Mouse (Mus musculus) gastrocnemius, postnatal 10 days (tissue): ENCODE measurements around the gene Ptpdc1. TPM values are rescaled to one million over a fixed set of nuclear protein-coding genes. Genes with fewer than 3 reads are reported as not detected.
A peak's percentile ranks its signal among the peaks of the same experiment; 100 is the strongest.

Experiments used
- DNase-seq: peaks from one replicate; pipeline ENCODE4 v3.0.0; 2021; ENCODE audit warnings: mixed read lengths
- total RNA-seq, 2 experiments: library from RNA; stranded (reverse); gene quantifications; 2 replicates each; pipeline ENCODE4 v1.2.3; 2021

The Ptpdc1 gene
- total RNA-seq, 2 experiments from 2014 or later = 8.1 to 10.4 TPM

DNA sequence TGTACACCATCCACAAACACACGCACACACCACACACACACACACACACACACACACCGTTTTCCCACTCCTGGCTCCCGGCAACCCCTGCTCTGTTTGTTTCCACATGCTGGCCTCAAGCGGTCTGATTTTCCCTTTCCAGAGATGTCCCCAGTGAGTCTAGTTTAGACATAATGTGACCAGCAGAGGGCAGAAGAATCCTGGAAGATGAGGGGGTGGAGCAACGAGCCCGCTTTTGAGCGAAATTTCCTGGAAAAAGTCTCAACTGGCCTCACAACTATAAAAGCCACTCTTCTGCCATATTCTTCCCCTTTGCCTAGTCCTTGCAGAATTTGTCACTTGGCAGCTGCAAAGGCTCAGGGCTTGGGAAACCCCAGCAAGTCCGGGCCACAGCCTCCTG is 30.2 kb upstream of the Ptpdc1 start:
- DNase-seq = no peak

DNA sequence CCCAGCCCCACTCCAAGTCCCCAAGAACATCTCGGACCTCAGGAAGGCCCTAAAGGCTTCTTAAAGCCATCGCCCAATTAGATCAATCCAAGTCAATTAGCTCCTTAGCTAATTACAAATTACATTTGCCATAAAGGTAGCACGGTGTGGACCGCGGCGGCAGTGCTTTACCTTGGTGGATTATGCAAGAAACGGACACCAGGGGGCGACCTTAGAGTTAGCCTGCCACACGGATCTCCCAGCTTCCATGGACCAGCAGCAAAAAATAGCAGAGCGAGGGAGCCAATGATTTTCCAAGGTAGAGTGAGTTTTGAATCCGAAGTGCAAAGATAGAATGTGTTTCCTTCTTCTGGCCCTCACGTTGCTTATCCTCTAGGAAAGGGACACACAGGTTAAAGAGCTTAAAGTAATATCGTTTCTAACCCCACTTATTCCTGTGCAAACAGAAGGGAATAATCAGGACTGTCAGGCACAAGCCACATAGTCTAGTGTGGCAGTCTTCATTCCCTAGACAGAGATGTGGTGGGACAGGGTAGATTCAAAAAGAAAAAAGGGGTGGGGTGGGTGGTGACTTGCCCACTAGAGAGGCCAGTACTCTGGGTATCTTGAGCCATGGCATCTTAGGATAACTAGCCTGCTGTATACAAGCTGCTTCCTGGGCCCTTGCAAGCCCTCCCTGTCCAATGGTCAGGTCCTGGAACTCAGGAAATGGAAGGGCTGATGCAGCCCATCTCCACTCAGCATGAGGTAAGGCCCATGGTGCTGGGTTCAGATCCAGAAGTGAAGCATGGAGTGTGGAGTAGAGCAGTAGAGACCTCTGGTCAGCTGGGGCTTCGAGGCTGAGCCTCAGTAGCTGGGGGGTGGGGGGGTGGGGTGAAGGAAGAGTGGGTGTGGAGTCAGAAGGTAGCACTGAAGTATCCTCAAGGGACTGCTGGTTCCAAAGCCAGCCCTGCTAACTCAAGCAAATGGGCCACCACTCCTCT is 28.6 kb upstream of the Ptpdc1 start:
- peak; percentile 83 for DNase-seq

DNA sequence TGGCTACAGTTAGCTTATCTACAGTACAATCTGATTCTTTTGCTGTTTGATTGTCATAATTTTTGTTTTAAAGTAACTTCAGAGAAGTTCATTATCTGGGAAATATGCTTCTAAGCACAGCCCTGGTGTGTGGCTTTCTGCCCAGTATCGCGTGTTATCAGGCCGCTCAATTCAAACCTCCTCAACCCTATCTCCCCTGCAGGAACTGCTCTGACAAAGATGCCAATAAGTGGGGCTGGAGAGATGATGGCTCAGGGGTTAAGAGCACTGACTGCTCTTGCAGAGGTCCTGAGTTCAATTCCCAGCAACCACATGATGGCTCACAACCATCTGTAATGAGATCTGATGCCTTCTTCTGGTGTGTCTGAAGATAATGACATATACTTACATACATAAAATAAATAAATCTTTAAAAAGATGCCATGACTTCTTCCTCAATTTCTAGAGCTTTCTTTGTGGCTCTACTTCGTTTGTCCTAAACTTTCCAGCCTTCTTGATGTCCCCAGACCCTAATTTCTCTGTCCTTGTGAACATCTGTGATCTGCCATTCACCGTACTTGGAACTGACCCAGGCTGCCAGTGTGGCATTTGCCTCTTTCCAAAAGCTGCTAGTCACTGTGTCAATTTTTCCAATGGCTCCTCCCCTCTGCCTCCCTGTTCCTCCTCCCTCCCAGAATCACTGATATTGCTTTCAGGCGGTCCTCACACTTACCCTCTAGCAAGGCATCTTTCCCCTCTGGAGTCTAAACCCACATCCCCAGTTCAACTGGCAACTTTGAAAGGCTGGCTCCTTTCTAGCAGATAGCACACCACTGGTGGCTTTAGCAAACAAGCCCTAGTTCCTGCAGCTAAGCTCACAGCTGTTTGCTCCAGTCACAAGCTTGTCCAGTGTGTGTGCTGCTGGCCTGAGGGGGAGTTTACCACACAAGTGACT is 25.9 kb upstream of the Ptpdc1 start:
- DNase-seq = no peak

DNA sequence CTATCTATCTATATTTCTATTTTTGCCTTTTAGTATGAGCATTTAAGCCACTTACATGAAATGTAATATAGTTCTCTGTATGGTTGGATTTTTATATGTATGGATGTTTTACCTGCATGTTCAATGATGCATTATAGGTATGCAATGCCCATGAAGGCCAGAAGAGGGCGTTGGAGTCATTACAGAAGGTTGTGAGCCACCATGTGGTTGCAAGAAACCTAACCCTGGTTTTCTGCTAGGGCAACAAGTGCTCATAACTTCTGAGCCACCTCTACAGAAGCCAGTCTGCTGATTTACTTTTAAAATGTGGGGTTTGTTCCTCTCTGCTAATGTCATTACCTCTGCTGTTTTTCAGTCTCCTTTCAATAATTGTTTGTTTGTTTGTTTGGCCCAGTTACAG is 25.2 kb upstream of the Ptpdc1 start:
- DNase-seq = no peak

DNA sequence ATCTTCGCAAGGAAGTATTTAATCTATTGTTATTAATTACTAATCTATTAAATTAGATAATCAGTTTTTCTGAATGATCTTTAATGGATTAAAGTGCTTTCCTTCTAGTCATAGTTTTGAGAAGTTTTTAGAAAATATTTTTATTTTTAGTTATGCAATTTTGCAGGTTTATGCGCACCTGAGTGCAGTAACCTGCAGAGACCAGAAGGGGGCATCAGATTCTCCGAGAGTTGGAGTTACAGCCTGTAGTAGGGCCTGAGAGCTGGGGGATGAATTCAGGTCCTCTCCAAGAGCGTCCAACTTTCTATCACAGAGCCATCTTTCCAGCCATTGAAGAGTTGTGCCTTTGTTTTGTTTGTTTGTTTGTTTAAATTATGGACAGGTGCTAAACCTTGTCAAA is 21.2 kb upstream of the Ptpdc1 start:
- DNase-seq = no peak

DNA sequence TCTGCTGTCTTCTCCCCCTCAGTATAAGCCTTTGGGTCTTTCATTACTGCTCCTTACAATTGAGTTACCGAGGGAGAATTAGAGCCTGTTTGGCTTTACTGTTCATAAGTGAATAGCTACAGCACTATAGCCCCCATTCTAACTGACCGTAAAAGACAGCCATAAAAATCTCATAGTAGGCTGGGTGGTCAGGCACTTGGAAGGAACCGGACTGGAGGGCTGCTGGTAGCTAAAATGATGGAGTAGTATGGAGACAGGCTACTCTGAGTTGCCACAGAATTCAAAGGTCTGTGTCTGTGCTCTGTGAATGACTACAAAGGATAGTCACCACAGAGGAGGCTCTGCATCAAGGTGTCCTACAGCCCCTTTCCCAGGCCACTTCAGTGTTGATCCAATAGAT is 18.5 kb upstream of the Ptpdc1 start:
- no peak for DNase-seq

DNA sequence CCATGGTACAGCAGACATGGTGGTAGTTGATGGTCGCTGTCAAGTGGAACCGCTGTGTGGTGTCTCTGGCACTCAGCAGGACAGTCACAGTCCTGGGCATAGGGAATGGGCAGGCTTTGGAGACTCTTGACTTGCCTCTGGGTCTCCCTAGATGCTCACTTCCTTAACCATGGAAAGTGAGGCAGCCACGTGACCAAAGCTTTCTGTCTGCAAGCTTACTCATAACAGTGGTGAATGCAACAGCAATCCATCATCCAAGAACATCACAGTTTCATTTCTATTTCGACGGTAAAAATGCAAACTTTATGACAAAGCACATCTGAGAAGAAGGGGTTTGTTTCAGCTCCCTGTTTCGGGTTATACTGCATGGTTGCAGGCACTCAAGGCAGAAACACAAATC is 17.6 kb upstream of the Ptpdc1 start:
- DNase-seq = no peak

DNA sequence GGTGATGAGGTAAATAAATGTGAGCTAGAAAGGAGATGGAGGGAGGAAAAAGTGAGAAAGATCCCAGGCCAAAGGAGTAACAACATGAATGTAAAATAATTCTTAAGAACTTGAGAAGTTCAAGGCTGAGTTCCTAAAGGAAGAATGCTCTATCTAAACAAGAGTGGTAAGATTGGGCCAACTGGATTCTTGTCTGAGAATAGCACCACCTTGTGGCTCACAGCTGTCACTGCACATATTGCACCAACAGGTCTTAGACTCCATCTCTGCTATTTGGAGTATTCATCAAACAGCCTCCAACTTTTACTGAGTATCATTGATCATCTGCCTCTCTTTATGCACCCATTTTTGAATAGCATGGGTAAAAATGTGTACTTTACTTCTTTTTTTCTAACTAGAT is 14.1 kb upstream of the Ptpdc1 start:
- no peak for DNase-seq

DNA sequence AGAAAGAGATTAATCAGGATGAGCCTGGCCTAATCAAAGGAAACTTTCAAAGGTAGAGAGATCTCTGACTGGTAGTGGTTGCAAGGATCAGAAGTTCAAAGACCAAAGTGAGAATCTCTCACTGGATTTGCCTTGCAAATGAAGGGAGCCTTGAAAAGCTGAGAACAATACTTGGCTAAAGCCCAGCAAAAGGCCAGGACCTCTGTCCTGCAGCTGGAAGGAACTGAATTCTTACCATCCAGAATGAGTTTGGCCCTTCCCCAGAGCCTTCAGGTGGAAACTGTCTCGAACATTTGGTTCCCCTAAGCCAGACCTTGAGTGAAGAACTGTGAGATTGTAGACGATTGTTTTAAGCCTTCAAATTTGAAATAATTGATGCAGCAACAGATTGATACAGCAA is 12.2 kb upstream of the Ptpdc1 start:
- no peak for DNase-seq

DNA sequence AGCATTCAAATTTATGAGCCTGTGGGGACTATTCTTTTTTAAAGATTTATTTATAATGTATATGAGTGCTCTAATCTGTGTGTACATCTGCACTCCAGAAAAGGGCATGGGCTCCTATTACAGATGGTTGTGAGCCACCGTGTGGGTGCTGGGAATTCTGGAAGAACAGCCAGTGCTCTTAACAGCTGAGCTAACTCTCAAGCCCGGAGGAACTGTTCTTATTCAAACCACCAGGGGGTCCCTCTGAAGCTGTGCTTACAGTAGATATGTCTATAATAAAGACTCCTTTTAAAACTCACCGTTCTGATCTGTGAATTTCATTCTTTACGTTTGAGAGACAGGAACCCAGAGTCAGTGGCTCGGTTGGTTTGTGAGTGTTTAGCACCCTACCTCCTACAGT is 6.2 kb upstream of the Ptpdc1 start:
- no peak for DNase-seq

DNA sequence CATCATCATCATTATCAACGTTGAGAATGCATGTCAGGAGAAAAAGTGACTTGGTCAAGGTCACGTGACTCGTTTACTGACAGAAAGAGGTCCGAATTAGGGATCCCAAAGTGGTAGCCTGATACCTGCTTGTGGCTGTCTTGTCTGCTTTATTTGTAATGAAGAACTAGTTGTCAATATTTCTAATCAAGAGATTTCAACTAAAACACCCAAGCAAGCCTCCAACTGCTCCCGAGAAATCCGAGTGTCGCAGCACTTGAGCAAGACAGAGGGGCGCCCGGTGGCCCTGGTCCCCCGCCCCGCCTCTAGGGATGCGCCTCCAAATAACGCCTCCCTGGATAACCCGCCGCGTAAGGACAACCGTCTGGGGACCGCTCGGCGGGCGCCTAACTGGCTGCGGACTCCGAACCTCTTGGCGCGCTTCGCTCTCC is 481 bp downstream of the Ptpdc1 start:
- DNase-seq = no peak

DNA sequence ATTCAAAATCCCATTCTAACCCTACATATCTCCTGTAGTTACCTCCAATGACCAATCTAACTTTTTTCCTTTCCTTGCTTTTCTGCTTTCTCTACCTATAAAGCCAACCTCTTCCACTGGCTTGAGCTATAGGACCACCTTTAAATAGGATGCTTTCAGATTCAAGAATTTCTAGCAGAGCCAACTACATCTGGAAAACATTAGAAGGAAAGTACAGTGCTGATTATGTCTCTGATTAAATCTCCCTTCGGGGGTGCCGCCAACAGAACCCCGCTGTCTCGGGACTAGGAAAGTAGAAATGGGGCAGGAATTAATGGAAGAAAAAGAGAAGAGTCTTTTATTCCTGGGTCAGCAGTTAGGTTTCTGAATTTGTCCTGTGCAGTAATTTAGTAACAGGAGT is 6.6 kb downstream of the Ptpdc1 start:
- no peak for DNase-seq

DNA sequence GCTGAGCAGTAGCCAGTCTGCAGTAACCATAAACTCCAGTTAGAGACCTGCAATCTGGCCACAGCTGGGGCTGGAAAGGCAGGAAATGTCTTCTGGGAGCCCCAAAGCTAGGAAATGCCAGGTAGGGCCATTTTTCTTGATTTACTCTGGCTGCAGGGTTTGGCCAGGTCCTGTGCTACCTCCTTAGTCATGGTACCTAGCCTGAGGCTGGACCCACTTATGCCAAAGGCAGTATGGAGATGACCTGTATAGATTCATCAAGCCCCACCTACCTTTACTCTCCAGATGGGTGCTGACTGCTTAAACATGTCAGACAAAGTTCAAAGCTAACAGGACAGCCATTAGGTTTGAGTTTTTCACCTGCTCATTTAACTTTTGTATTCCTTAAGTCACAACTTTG is 7.7 kb downstream of the Ptpdc1 start:
- DNase-seq = no peak

DNA sequence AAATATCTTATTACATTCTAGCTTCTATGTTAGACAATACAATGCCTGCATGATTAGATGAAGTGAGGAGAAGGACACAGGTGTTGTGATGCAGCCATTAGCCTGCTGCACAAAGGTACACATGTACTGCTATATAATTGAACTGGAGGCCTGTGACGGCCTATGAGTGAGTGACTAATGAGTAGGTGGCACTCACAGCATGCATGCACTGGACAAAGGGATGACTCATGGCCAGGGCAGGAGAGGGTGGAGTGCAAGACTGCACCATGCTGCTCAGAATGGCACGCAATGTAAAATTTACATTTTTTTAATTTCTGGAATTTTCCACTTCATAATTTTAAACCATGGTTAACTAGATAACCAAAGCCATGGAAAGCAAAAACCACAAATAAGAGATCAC is 10.9 kb downstream of the Ptpdc1 start:
- no peak for DNase-seq

DNA sequence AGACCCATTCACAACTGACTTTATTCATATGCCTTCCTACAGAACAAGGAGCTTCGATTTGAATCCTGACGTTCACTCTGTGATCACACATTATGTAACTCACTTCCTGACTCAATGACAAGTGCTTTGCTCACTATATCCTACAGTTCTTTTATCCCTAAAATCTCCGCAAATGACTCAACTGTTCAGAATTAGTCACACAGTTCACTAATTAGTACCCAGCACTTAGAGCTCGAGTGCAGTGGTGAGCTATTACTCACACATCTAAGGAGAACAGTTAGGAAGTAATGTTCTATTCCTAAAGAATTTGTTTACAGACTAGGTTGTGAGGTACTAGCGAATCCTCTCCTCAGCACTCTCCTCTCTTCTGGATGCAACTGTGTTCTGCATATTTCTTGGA is 16.4 kb downstream of the Ptpdc1 start:
- DNase-seq = no peak

DNA sequence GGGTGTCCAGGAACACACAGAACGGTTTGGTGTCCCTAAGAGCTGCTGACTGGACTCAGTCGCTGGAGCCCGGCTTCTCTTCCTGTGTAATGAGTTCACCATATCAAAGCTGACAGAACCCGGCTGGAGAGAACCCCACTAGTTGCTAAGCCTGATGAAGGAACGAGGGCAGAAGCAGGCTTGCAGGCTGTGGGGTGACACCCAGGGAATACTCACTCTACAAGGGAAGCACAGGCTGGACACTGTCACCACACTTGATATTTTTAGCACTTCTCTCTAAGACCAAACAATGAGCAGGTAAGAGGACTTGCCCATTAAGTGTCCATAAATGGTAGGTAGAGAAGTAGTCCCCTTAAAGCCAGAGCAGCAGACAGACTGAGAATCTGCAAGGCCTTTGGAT is 20.9 kb downstream of the Ptpdc1 start:
- no peak for DNase-seq

DNA sequence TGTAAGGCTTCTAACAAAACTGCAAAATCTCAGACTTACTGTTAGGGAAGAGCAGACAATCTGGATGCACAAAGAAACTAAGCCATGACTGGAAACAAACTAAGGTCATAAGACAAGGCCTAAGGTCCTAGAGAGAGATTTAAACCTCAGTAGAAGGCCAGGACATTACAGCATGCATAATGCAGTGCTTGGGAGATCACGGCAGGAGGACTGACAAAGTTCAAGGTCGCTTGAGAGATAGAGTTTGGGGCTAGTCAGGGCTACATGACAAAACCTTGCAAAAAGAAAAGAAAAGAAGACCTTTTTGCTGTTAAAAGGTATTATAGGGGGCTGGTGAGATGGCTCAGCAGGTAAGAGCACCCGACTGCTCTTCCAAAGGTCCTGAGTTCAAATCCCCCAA is 22.2 kb downstream of the Ptpdc1 start:
- no peak for DNase-seq

DNA sequence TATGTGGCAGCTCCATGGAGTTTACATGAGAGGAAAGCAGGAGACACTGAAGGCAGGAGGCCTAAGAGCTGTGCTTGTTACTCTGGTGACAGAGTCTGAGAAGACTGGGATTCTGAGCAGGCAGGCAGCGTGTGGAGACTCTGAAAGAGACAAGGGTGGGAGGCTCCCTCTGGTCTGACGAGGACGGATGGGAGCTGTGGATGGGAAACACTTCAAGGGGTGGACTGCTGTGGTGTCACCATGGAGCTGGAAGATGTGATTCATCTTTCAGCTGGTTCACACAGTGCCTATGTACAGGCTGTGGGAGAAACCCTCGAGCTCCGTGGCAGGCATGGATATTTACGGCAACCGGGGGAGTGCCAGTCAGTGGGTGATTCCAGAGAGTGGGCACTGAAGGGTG is 30.9 kb downstream of the Ptpdc1 start:
- no peak for DNase-seq

DNA sequence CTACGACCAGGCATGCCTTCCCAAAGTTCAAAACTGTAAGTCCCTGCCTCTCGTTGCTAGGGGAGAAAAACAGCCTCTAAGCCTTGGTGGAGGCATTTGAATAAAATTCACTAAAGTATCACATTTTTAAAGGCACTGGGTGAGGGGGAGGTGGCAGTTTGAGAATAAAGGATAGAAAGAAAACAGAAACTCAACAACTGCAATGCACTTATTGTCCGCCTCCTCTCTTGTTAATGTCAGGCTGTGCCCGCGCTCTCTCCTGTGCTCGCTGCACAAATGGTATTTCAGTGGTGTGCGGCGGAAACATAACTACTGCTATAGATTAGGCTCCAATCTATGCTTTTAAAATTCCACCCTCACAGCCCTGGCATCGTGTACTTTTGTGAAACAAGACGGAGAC is 31.4 kb downstream of the Ptpdc1 start:
- DNase-seq = no peak

DNA sequence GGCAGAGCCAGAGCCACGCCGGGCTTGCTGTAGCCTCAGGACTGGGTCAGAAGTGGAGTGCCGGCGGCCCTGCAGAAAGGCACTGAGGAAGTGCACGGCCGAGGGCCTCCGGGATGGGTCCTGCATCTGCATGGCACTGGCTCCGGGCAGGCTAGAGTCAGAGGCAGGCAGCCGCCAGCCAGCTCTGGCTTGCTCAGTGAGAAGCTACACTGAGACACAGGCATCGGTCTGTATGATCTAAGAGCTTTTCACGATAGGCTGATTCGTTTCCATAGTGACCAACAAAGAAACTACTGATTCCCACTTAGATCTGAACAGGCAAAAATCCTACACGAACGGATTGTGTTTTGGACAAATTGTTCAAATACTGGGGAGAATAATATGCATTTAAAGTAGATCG is 32.3 kb downstream of the Ptpdc1 start:
- no peak for DNase-seq

DNA sequence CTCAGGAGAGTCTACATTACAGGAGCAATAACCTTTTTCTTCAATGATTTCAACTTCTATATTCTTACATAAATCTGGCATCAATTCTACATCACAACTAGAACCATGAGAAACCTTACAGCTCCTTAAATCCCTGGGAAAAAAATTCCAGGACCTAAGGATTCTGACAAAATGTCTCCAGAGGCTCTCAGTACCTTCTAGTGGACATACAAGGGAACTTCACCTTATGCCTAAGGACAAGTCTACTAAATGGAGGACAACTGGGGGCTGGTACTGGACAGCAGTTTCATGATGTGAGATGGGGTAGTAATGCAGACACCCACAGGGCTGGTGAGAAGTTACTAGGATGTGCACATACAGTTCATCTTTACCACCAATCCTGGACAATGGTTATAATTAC is 34.7 kb downstream of the Ptpdc1 start:
- DNase-seq = no peak

DNA sequence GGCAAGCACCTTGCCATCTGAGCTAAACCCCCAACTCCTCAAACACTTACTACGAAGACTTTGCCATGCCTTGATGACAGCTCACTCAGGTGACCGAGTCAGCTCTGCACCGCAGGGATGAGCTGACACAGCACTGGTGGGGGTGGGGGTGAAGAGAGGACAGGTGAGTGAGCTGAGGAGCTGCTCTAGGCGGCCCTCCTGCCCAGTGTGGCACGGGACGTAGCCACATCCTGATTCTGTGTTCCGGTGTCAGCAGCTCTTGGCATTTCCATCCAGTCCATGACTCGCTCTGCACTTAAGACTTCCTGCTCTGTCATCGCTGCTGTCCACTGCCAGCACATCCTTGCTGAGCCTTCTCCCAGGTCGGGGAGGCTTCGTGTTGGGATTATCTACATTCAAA is 38.1 kb downstream of the Ptpdc1 start:
- DNase-seq = no peak

DNA sequence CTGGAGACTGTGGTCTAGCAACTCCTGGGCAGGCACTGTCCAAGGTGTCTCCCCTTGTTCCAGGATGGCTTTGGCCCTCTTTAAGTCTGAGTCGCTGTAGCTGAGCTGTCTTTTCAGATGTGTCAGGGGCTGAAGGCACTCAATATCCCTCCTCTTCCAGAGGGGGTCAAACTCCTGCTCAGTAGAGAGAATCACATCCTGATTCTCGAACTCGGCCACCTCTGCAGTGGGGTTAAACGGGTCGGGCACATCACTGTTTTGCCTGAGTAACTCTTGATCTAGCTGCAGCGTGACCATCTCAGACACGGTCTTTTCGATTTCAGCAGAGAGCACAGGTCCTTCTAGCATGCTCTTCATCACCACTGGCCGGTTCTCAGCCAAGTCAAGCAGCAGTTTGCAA is 39.0 kb downstream of the Ptpdc1 start:
- DNase-seq = no peak
